Mouse (Mus musculus) E14TG2a.4 (cell line): ENCODE measurements around the gene Krtap15.

ENCODE experiments used
- CTCF ChIP-seq: conservative IDR thresholded peaks from 2 replicates; pipeline ENCODE4 v1.5.1; 2014; ENCODE audit warnings: low read length
- NANOG ChIP-seq: IDR thresholded peaks from 2 replicates; pipeline ENCODE4 v1.6.1; 2014; ENCODE audit warnings: borderline replicate concordance, low read length, mixed read lengths

DNA sequence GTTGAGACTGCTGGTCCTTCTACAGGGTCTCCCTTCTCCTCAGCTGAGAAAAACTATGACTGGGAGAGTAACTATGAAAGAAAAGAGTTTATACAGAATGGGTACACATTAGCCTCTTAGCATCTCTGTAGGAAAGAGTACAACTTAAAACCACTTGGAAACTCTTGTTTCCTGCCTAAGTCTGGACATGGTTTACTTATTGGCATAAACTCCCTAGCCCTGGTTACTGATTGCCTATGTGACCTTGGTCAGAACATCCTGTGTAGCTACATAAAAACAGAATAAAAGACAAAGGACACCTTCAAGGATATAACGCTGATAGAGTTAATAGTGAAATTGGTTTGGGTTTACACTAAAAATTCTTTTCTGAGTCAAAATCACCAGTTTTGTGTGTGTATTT lies 27.3 kb downstream of the Krtap15 start:
- TF ChIP-seq CTCF: no peak
- no peak for TF ChIP-seq NANOG
